Mouse (Mus musculus) ES-E14 (cell line): Measurements from ENCODE around the gene Taok3.

Source experiments
- CHD2 ChIP-seq: IDR thresholded peaks from 2 replicates; pipeline ENCODE4 v1.6.1; 2014; ENCODE audit warnings: mild to moderate bottlenecking, low read depth, low read length, inconsistent platforms
- ZC3H11A ChIP-seq: IDR thresholded peaks from 2 replicates; pipeline ENCODE4 v1.6.1; 2012; ENCODE audit warnings: low read depth, mild to moderate bottlenecking, inconsistent platforms, low read length, borderline replicate concordance
- ZNF384 ChIP-seq: IDR thresholded peaks from 2 replicates; pipeline ENCODE4 v1.6.1; 2012; ENCODE audit warnings: low read depth, low read length, inconsistent platforms

- TF ChIP-seq CHD2 (no peak), ZC3H11A (no peak), ZNF384 (no peak)
Measured at GRCm38 (mm10) chr5:117241935-117242531, 122.1 kb downstream of the Taok3 start.
